Mouse (Mus musculus) MN1 (cell line): ENCODE data around the gene Elof1.
"Not testable (repeated sequence)": the region's sequence is repeated elsewhere in the genome, so short reads cannot be mapped to it uniquely, and the experiment has no call there.

Source experiments
- DNase-seq: peaks from one replicate; pipeline ENCODE4 v3.0.0-alpha.2; 2016; ENCODE audit warnings: low spot score

Gene Elof1

GRCm38 (mm10) chr9:22092746-22093145 lies 24.2 kb downstream of the Elof1 start:
- no peak for DNase-seq

- DNase-seq, result no peak
Observed at GRCm38 (mm10) chr9:22089986-22090385, 27.0 kb downstream of the Elof1 start.

GRCm38 (mm10) chr9:22089281-22089680 lies 27.7 kb downstream of the Elof1 start:
- DNase-seq, result no peak

GRCm38 (mm10) chr9:22087034-22087618 lies 29.8 kb downstream of the Elof1 start:
- no peak for DNase-seq

GRCm38 (mm10) chr9:22086012-22086411 lies 31.0 kb downstream of the Elof1 start:
- no peak for DNase-seq

- DNase-seq, result peak; percentile 88
Observed at GRCm38 (mm10) chr9:22085022-22085834, 31.7 kb downstream of the Elof1 start, which contains the start of gene Ecsit. Ecsit (minus strand) TSS chr9:22085438.

- no peak for DNase-seq
Observed at GRCm38 (mm10) chr9:22084667-22085021, 32.3 kb downstream of the Elof1 start.

- DNase-seq, result no peak
Observed at GRCm38 (mm10) chr9:22076223-22076622, 40.7 kb downstream of the Elof1 start.

- not testable (repeated sequence) for DNase-seq
Observed at GRCm38 (mm10) chr9:22075778-22076177, 41.2 kb downstream of the Elof1 start.

GRCm38 (mm10) chr9:22072276-22072675 lies 44.7 kb downstream of the Elof1 start:
- DNase-seq, result no peak

- peak; percentile 89 for DNase-seq
Observed at GRCm38 (mm10) chr9:22070791-22071573, 46.0 kb downstream of the Elof1 start, which contains the start of the genes Gm49318 and Zfp653. Gm49318 (minus strand) TSS chr9:22071259. Zfp653 (minus strand) TSS chr9:22071376.

- no peak for DNase-seq
Observed at GRCm38 (mm10) chr9:22069881-22070553, 47.0 kb downstream of the Elof1 start.

GRCm38 (mm10) chr9:22067195-22067594 lies 49.8 kb downstream of the Elof1 start:
- DNase-seq, result no peak

GRCm38 (mm10) chr9:22066433-22066832 lies 50.5 kb downstream of the Elof1 start:
- peak; percentile 39 for DNase-seq

- no peak for DNase-seq
Observed at GRCm38 (mm10) chr9:22065642-22066041, 51.3 kb downstream of the Elof1 start.

- DNase-seq, result no peak
Observed at GRCm38 (mm10) chr9:22064341-22064740, 52.6 kb downstream of the Elof1 start.
